Mouse (Mus musculus) ovary, postnatal 10 days (tissue): ENCODE data around the gene Rpl13.

Source experiments
- DNase-seq: peaks from one replicate; pipeline ENCODE4 v3.0.0; 2022; ENCODE audit warnings: low spot score

Gene Rpl13

GRCm38 (mm10) chr8:123150737-123151171 lies 48.6 kb downstream of the Rpl13 start:
- no peak for DNase-seq
